ENCODE assay signal across 14 mouse cellular contexts in genomic region chr16:52443055-52443454, GRCm38 (mm10).
"Had no signal": no experiment of that assay in that cellular context is flagged by ENCODE, and none has a peak within 500 bp of the region (broad histone marks: within the 10 kb centered on the region; RNA-seq: fewer than 3 reads in every experiment).

No protein-coding gene starts in this region.

- ATAC-seq: midbrain, embryonic 16.5 days had no signal

- DNase-seq: lung, adult 18-20 months; lung, embryonic 14.5 days; lung, postnatal 10 days; lung, postnatal 4 days; midbrain, embryonic 14.5 days; retina, postnatal 1 day; right cerebral cortex, adult 18-20 months; right cerebral cortex, postnatal 25 days; right cerebral cortex, postnatal 4 days; spleen, adult 18-20 months; thymus, adult 18-20 months; thymus, postnatal 14 days; thymus, postnatal 36 days had no signal
